Mouse (Mus musculus): ENCODE results near the gene Rnf167.
A peak's percentile ranks its signal among the peaks of the same experiment; 100 is the strongest.

The Rnf167 gene

DNA sequence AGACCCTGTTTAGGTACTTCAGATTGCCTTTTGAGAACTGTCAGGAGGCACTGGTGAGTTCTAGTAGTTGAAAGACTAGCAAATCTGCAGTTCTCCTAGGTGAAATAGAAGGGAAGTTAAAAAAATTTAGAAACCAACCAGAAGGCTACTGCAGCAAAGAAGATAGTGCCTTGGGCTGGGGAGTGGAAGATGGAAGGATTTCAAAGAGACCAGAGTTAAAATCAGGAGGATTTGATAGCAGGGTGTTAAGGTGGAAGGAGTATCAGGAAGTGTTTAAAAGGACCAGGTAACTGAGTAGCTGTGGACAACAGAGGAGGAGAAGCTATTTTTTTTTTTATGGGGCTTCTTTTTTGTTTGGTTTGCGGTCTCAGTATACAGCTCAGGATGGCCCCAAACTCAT is 9.3 kb upstream of the Rnf167 start:
- no peak for DNase-seq (ENCODE audit: low spot score in 2 of 2)

DNA sequence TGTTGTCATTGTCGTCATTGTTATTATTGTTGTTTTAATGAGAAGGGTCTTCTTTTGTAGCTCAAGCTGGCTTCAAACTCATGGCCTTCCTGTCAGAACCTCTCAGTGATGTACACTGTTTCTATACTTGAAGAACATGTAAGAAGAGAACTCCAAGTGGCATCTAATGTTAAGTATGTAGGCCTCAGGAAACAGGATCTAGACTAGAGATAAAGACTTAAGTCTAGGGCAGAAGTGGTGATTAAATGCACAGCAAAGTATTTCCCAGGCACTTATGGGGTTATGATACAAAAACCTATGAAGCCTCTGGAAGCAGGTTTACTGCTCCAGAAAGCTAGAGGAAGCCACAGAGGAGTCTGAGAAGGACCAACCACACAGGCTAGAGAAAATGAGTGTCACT is 8.7 kb upstream of the Rnf167 start:
- DNase-seq (ENCODE audit: low spot score in 2 of 2), result no peak

DNA sequence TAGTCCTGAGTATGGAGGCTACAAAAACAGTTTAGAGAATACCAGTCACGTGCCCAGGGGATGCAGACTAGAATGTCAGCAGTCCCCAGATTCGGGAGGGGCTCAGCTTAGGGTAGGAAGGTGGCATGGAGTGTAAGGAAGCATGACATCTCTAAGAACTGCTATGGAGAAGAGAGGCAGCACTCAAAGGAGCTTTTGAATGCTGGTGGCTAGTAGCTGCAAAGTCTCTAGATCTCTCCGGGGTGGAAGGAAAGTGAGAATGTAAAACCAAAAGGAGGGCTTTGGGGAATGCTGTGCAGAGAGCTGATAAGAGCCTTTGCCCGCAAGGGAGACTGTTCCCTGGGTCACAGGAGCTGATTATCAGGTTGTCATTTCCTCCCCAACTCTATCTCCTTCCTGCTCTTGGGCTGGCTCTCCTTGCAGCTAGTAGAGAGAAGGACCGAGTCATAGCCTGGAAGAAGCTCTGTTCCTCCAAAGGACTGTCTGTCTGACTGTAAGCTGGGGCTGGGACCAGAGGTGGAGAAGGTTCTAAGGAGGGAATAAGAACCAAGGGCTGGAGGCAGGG is 8.2 kb upstream of the Rnf167 start, which contains the start of gene Gp1ba:
Gene Gp1ba, plus strand, starts transcription at position 409 of the 565 bp plus-strand sequence.
- no peak for DNase-seq (ENCODE audit: low spot score in 2 of 2)

DNA sequence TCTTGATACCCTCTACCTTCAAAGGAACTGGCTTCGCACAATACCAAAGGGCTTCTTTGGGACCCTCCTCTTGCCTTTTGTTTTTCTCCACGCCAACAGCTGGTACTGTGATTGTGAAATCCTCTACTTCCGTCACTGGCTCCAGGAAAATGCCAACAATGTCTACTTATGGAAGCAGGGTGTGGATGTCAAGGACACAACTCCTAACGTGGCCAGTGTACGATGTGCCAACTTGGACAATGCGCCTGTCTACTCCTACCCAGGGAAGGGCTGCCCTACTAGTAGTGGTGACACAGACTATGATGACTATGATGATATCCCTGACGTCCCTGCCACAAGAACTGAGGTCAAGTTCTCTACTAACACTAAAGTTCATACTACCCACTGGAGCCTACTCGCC is 7.1 kb upstream of the Rnf167 start:
- DNase-seq (ENCODE audit: low spot score in 2 of 2), result no peak

DNA sequence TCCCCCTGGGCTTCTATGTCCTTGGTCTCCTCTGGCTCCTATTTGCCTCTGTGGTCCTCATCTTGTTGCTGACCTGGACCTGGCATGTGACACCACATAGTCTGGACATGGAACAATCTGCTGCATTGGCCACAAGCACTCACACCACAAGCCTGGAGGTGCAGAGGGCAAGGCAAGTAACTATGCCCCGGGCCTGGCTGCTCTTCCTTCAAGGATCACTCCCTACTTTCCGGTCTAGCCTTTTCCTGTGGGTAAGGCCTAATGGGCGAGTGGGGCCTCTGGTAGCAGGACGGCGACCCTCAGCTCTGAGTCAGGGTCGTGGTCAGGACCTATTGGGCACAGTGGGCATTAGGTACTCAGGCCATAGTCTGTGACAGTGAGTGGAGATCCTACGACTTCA is 5.8 kb upstream of the Rnf167 start:
- no peak for DNase-seq (ENCODE audit: low spot score in 2 of 2)

DNA sequence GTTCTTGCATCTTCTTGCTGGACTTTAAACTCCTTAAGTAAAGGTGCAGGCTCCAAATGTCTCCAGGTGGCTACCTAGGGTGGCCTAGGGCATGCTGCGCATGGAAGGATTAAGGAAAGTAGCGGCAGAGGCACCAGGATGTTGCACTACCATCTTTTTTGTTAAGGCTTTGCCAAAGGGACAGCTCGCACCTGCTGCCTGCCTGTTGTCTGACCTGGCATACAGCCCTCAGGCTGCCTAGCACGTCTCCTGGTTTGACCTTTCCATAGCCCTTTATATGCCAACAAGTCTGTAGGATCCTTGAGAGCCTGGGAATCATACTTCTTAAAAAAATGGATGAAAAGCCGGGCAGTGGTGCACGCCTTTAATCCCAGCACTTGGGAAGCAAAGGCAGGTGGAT is 4.0 kb upstream of the Rnf167 start:
- no peak for DNase-seq (ENCODE audit: low spot score in 2 of 2)

DNA sequence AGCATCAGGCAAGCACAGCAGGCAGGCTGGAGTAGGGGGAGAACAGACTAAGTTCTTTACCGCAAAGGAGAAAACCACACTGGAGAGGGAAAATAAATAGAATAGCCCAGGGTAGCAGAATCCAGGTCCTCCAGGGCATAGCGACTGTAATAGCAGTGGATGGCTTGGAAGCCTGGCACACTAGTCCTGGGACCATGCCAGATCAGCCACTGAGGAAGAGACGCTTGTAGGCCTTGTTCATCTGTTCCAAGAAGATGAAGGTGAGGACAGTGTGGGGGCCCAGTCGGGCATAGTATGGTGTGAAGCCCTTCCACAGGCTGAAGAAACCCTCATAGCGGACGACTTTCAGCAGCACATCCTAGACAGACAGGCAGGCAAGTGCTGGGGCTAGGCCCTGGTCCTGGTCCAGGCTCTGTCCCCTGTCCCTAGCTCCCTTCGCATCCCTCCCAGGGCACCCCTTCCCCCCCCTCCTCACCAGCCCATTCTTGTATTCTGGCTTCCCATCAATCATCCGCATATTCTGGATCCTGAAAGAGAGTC is 2.4 kb upstream of the Rnf167 start:
- no peak for DNase-seq (ENCODE audit: low spot score in 2 of 2)

DNA sequence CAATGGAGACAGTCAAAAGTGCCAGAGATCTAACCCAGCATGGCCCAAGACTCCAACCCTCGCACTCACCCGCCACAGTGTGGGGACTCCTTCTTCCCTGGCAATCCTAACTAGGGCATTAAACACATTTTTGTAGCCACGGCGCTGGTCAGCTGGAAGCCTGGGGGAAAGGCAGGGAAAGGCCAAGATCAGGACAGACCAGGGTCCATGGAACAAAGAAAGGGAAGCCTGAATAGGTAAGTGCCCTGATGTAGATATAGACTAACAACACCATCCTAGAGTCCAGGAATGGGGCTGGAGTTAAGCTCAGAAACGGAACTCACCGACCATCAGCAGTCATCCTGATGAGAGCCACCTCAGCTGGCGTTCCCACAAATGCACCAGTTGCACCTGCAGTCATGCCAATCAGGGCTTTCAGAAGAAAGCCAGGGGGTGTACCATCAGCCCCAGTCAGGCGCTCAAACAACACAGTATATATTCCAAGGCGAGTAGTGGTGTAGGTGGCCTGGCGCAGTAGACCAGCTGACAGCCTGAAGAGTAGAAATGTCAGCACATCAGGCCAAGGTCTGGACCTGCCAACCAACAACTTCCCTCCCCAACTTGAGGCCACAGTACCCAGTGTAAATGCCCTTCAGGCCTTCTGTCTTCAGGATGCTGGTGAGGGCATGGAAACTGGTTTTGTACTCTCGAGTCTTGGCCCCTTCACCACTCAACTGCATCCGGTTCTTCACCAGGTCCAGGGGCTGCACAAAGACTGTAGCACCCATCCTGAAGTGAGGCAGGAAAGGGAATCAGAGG is 1.4 kb upstream of the Rnf167 start:
- DNase-seq (ENCODE audit: low spot score in 2 of 2), result no peak

DNA sequence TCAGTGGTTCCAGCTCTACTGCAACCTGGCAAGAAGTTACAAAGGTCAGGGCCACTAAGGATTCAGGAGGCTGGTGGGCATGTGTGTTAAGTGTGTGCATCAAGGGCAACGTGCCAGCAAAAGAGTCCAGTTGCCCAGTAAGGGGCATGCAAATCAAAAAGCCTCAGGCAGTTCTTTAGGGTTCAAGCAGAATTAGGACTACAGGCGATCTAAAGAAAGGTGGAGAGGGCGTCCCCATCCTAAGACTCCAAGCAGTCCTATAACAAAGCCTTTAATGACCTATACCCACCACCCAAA is 828 bp upstream of the Rnf167 start:
- DNase-seq (ENCODE audit: low spot score in 2 of 2), result no peak

DNA sequence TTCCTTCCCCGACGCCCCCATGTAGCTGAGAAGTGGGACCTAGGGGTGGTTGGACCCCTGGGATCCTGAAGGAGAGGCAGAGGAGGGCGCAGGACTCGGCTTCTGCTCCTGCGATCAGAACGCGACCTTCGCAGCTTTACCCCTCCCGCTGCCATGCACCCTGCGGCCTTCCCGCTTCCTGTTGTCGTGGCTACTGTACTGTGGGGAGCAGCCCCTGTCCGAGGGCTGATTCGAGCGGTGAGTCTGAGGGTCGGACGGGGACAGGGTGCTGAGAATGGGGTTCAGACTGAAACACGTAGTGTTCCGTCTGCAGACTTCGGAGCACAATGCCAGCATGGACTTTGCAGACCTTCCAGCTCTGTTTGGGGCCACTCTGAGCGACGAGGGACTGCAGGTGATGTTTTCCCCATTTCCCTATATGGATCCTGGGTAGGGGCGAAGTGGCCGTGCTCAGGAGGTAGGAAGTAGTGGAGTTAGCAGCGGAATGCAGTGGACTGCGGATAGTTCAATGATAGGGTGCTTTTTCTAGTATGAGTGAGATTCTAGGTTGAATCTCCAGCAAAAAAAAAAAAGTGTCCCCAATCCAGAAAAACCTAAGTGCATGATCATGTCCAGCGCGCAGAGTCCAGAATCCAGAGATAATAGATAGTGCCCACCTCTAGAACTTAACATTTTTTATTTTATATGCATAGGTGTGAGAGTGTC is 833 bp downstream of the Rnf167 start:
- peak in 1 of 2 experiments; percentile 47 for DNase-seq (ENCODE audit: low spot score in 2 of 2)

DNA sequence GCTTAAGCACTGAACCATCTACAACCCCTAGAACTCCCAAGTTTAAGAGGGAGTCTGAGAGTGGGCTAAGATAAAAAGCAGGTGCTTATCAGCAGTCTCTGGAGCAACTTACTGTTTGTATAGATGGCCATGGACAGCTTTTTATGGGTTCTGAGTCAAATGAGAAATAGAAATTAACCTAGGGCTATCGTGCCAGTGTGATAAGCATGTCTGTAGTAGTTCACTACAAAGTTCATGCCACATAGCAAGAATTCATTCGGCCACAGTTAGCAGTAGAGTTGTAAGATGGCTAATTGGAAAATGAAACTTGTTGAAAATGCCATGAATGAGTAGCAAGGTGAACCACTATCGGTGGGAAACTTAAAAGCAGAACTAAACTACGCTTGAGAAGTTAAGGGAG is 1.5 kb downstream of the Rnf167 start:
- no peak for DNase-seq (ENCODE audit: low spot score in 2 of 2)

DNA sequence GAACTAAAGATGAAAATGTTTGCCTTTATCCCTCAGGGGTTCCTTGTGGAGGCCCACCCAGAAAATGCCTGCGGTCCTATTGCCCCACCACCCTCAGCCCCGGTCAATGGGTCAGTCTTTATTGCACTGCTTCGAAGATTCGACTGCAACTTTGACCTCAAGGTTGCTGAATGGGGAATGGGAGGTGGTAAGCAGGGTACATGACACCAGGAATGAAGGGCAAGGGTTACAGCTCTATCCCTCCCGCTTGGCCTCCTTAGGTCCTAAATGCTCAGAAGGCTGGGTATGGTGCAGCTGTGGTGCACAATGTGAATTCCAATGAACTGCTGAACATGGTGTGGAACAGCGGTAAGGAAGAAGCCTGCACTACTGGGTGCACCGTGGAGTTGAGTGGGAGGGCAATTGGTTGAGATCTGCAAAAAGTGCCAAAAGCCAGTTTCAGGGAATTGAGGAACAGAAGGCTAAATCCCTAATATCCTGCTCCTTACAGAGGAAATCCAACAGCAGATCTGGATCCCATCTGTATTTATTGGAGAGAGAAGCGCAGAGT is 2.2 kb downstream of the Rnf167 start:
- no peak for DNase-seq (ENCODE audit: low spot score in 2 of 2)

DNA sequence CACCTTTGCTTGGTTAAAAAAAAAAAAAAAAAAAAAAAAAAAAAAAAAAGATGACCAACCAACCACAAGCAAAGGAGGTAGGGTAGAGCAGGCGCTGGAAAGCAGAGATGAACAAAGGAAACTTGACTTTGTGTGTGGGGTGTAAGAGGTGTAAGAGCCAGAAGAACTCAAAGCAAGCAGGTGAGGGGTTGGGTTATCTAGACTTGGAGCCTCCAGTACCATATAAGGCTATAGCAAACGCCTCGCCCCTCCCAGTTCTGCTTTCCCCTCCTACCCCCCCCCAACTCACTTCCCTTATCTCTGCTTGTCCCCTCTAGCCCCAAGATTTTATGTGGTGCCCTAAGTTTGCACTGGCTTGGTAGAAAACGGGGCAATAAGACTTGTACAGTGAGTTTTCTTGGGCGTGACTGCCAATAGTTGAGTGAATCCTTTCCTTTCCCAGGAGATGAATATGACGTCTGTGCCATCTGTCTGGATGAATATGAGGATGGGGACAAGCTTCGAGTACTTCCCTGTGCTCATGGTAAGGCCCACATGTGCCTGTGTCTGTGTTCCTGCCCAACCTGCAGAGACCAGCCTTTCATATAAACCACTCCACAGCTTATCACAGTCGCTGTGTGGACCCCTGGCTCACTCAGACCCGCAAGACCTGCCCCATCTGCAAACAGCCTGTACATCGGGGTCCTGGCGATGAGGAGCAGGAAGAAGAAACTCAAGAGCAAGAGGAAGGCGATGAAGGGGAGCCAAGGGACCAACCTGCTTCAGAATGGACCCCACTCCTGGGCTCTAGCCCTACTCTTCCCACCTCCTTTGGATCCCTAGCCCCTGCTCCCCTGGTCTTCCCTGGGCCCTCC is 3.5 kb downstream of the Rnf167 start:
- DNase-seq (ENCODE audit: low spot score in 2 of 2), result no peak

DNA sequence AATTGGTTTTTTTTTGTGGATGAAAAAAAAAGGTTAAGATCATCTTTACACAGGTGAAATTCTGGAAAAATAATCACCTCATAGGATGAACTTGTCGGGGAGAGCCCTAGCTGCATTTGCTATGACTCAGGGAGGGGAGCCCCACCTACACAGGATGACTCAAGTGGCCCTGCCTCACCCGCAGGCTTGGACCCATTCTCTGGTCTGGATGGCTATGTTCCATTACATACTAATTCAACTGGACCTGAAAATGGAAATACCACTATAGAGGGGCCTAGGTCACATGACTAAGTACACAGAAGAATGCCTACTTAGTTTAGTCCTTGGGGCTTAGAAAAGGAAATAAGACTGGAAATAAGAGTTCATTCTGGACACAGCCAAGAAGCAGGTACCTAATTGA is 4.4 kb downstream of the Rnf167 start:
- DNase-seq (ENCODE audit: low spot score in 2 of 2), result no peak

DNA sequence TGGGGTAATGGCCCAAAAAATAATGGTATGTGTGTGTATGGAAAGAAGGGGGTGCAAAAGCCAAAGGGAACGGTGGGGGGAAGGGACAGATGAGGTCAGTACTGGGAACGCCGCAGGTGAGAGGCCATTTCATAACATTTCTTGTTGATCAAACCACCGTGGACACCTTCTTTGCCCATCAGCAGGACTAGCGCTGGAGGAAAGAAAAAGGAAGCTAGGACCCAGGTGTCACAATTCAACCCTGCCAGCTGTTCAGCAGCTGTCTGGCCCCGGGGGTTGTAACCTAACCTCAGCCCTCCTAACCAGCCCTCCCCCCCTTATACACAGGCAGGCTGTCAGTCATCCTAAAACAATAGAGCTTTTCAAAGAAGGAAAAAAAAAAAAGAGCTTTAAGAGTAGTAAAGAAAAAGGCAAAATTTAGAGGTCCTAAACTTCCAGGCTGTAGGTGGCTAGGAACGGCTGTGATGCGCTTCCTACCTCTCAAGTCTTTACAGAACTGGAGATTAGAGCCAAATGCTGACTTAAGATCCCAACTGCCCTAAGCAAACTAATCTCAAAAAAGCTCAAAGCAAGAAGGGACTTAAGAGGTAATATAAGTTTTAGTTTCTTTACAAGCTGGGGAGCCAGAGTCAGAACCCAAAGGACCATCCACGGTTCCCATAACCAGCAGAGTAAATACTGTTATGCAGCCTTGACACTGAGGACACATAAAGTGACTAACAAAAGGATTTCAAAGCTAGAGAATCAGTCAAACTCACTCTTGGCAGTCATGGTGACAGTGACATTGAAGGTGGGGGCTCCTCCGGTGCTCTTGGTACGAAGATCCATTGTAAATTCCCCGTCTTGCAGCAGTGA is 5.2 kb downstream of the Rnf167 start:
- no peak for DNase-seq (ENCODE audit: low spot score in 2 of 2)

DNA sequence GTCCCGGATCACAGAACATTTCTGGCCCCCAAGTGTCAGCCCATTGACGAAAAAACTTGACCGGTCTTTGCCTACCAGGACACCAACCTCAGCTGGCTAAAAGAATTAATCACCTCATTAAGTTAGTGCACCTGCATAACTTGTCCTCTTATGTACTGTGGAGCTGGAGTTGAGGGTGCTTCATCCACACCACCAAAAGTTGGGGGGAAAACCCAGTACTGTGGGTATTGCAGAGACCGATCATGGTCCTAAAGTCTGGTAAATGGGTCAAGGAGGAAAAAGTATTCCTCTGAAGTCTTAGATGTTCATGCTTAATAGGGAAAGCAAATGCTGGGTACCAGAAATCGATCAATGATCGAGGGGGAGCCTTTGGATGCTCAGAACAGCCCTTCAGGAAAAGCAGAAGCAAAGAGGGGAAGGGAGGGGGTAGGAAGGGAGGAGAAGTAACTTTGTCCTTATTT is 5.9 kb downstream of the Rnf167 start:
- no peak for DNase-seq (ENCODE audit: low spot score in 2 of 2)

DNA sequence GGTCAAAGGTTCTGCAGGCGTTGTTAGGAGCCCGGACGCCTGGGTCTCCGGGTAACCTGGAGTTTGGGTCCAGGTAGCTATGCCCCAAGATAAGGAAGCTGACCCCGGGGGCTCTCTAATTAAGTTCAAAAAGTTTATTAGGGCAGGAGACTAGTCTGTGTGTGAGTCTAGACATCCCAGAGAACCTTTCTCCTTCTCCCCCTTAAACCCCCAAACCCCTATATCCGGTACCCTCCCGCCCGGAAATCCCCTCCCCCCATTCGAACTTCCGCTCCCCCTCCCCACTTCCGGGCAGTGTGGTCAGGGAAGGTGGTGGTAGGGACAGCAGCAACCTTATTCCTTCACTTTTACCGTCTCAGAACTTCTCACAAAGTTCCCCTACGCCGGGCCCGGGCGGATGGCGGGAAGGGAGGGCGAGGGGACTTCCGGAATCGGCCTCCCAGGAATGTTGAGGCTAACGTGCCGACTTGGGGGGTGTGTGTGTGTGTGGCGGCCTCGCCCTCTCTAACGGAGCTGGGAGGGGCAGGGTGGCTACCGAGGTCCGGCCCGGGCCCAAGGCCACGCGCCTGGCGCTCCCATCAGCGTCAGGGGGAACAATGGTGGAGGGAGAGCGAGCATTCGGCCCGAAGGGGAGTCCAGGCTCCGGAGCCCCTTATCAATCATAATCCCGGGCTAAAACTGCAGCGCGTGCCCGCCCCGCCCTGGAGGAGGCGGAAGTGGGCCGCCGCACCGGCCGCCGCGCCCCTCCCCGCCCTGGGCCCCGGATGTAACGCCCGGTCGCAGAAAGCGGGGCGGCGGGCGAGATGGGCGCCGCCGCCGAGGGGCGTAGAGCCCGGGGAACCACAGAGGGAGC is 6.5 kb downstream of the Rnf167 start:
- DNase-seq (ENCODE audit: low spot score in 2 of 2), result peak in 1 of 2 experiments; percentile 55

DNA sequence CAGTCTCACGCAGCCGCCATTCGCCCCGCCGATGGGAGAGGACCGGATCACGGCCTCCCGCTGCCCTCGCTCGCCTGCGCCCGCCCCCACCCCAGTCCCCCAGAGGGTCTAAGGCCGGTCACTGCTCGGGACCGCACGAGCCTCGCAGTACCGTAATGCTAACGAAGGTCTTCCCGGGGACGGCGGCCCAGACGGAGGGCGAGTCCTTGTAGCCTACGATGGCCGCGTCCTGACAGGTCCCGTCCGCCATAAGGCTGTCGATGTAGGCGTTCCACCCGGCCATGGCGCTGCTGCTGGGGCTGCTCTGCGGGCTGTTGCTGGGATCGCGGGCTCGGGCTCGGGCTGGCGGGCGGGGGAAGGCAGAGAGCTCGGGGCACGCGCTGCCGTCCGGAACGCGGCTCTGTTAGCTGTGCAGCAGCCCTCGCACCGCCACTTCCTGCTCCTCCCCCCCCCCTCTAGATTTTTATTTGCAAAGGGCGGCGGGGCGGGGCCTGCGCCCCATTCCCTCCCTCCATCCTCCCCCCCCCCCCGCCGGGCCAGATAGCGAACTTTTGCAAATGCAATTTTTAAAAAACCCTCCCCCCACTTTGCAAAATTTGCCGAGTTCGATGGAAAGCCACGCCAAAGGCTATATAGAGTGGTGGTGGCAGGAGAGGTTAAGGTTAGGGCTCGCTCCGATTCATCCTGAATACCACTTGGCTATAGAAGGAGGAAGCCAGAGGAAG is 7.3 kb downstream of the Rnf167 start, which contains the start of gene Pfn1:
Gene Pfn1, minus strand, starts transcription at position 447 of the 725 bp plus-strand sequence.
- DNase-seq (ENCODE audit: low spot score in 2 of 2), result peak; percentile 58 to 70
